Mouse (Mus musculus) neural tube, embryonic 13.5 days (tissue): Measurements from ENCODE around the gene Gm8356. TPM values are rescaled to one million over a fixed set of nuclear protein-coding genes. Genes with fewer than 3 reads are reported as not detected.
"Not testable (repeated sequence)": the region's sequence is repeated elsewhere in the genome, so short reads cannot be mapped to it uniquely, and the experiment has no call there.

Experiments used
- ATAC-seq: fragments of 200-750 bp; cut with Nextera tagmentation; 2 replicates; pipeline ENCODE4 v1.8.0; 2017; ENCODE audit warnings: low read depth, mild to moderate bottlenecking, moderate TSS enrichment, moderate library complexity
- H3K27ac ChIP-seq: fragments of 300-500 bp; sonication (generic); replicated peaks from 2 replicates; pipeline ENCODE4 v1.5.1; 2015; ENCODE audit warnings: moderate library complexity, mild to moderate bottlenecking, inconsistent platforms
- H3K27me3 ChIP-seq: fragments of 300-500 bp; sonication (generic); 2 replicates; pipeline ENCODE4 v1.6.1; 2015; ENCODE audit warnings: mild to moderate bottlenecking, inconsistent platforms
- H3K36me3 ChIP-seq: fragments of 300-500 bp; sonication (generic); 2 replicates; pipeline ENCODE4 v1.6.1; 2015; ENCODE audit warnings: mild to moderate bottlenecking, inconsistent platforms
- H3K4me1 ChIP-seq: fragments of 300-500 bp; sonication (generic); replicated peaks from 2 replicates; pipeline ENCODE4 v1.6.1; 2015; ENCODE audit warnings: inconsistent platforms
- H3K4me2 ChIP-seq: fragments of 300-500 bp; sonication (generic); 2 replicates; pipeline ENCODE4 v1.6.1; 2015; ENCODE audit warnings: inconsistent platforms, mild to moderate bottlenecking, moderate library complexity
- H3K4me3 ChIP-seq: fragments of 300-500 bp; sonication (generic); 2 replicates; pipeline ENCODE4 v1.5.1; 2015; ENCODE audit warnings: mild to moderate bottlenecking, inconsistent platforms
- H3K9ac ChIP-seq: fragments of 300-500 bp; sonication (generic); 2 replicates; pipeline ENCODE4 v1.6.1; 2015; ENCODE audit warnings: moderate library complexity, mild to moderate bottlenecking, inconsistent platforms
- H3K9me3 ChIP-seq: fragments of 300-500 bp; sonication (generic); 2 replicates; pipeline ENCODE4 v1.6.1; 2016; ENCODE audit warnings: inconsistent platforms
- WGBS: fragments of 180-500 bp; shearing (Covaris S2); methylation state at CpG from one replicate; pipeline ENCODE4 v1.1.7; 2015; 5-methylcytosine and 5-hydroxymethylcytosine counted together
- polyA plus RNA-seq: library from polyadenylated mRNA; unstranded; fragments of >200 nt; fragmentation: Nextera tagmentation; extraction: Ambion mirVana; gene quantifications from 2 replicates; pipeline ENCODE4 v1.2.1, GENCODE M21; 2015

The Gm8356 gene
- not detected in 2 replicates for polyA plus RNA-seq

DNA sequence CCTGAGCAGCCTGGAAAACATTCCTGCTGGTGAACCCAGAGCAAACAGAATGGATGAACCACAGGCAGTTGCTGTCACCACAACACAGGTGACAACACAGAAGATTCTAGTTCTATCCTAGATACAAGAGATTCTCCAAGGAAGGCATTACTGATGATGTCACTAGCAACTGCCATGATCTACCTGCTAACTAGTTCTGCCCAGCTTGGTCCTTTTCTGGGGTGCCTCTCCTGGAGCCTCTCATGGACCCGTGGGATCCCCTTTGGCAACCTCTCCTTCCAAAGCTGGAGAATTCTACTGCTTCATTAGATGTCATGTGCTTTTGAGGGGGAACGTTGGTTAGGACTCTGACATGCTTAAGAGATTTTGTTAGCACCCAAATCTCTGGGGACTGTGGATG, at the start of gene Gm8356:
Gene Gm8356 (minus strand): TSS at position 101 of the 400 bp plus-strand sequence.
- H3K27ac ChIP-seq, H3K27me3 ChIP-seq, H3K9ac ChIP-seq, ATAC-seq, H3K4me3 ChIP-seq, H3K36me3 ChIP-seq, H3K4me2 ChIP-seq, H3K9me3 ChIP-seq, H3K4me1 ChIP-seq: not testable (repeated sequence)
- WGBS: 73% methylated on average over 1 of the region's 2 CpGs

- not testable (repeated sequence) for H3K4me2 ChIP-seq
- WGBS: 58% methylated on average over 1 of the region's 1 CpGs
Observed at GRCm38 (mm10) chr14:6486331-6486730, 50.8 kb downstream of the Gm8356 start.

DNA sequence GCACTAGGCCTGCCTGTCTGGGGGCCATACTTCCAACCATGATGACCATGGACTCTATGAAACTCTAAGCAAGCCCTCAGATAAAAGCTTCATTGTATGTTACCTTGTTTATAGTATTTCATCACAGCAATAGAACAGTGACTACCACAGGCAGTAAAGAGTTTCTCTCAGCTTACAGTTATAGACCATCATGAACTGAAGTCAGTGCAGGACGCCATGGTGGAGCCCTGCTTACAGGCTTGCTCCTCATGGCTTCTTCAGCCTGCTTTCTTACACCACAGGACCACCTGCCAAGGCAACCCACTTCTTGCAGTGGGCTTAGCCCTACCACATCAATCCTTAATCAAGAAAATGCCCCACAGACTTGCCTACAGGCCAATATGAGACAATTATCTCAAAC, 51.5 kb downstream of the Gm8356 start:
- H3K9ac ChIP-seq, ATAC-seq, H3K4me1 ChIP-seq, H3K27me3 ChIP-seq, H3K27ac ChIP-seq, H3K36me3 ChIP-seq, H3K4me3 ChIP-seq, H3K4me2 ChIP-seq, H3K9me3 ChIP-seq: not testable (repeated sequence)
- WGBS: 90% methylated on average over 1 of the region's 1 CpGs

More at GRCm38 (mm10) chr14:6486331-6486730, 50.8 kb downstream of the Gm8356 start:
- H3K27ac ChIP-seq, H3K9me3 ChIP-seq, H3K9ac ChIP-seq, ATAC-seq, H3K4me3 ChIP-seq, H3K36me3 ChIP-seq, H3K27me3 ChIP-seq, H3K4me1 ChIP-seq: not testable (repeated sequence)

GRCm38 (mm10) chr14:6482126-6482525, 55.0 kb downstream of the Gm8356 start:
- WGBS: 78% methylated on average over 7 of the region's 8 CpGs
- ATAC-seq: not testable (repeated sequence)

More at GRCm38 (mm10) chr14:6482126-6482525, 55.0 kb downstream of the Gm8356 start:
- H3K36me3 ChIP-seq, H3K27ac ChIP-seq, H3K9ac ChIP-seq, H3K9me3 ChIP-seq, H3K27me3 ChIP-seq, H3K4me2 ChIP-seq, H3K4me1 ChIP-seq, H3K4me3 ChIP-seq: not testable (repeated sequence)

Other genes with a start within 250 kb of the Gm8356 start
- not detected in 2 replicates for gene Gm21103, start 232.4 kb downstream of the Gm8356 start, polyA plus RNA-seq
- gene Gm3618, start 193.6 kb downstream of the Gm8356 start, polyA plus RNA-seq: not detected in 2 replicates
- gene Gm16440, start 147.0 kb downstream of the Gm8356 start, polyA plus RNA-seq: not detected in 2 replicates
- 4.9 and 5.5 TPM in 2 replicates for gene Gm3591, start 124.8 kb downstream of the Gm8356 start, polyA plus RNA-seq
- not detected in 2 replicates for gene Gm3594, start 92.7 kb downstream of the Gm8356 start, polyA plus RNA-seq
- not detected in 2 replicates for gene Gm3629, start 53.3 kb upstream of the Gm8356 start, polyA plus RNA-seq
- gene Gm3460, start 85.1 kb upstream of the Gm8356 start, polyA plus RNA-seq: 0.46 TPM in 1 of 2 replicates, not detected in the other
- not detected in 2 replicates for gene Gm10251, start 146.9 kb upstream of the Gm8356 start, polyA plus RNA-seq
- gene Gm8050, start 183.0 kb upstream of the Gm8356 start, polyA plus RNA-seq: not detected in 2 replicates
- gene Gm3636, start 205.0 kb upstream of the Gm8356 start, polyA plus RNA-seq: 13.6 and 14.4 TPM in 2 replicates
- gene Gm8362, start 237.1 kb upstream of the Gm8356 start, polyA plus RNA-seq: not detected in 2 replicates